Mouse (Mus musculus) T-cell, adult 2 months (primary cell): ENCODE results near the gene Exoc4.

Source experiments
- DNase-seq: peaks from one replicate; pipeline ENCODE4 v3.0.0; 2022; ENCODE audit warnings: low spot score

Gene Exoc4

DNA sequence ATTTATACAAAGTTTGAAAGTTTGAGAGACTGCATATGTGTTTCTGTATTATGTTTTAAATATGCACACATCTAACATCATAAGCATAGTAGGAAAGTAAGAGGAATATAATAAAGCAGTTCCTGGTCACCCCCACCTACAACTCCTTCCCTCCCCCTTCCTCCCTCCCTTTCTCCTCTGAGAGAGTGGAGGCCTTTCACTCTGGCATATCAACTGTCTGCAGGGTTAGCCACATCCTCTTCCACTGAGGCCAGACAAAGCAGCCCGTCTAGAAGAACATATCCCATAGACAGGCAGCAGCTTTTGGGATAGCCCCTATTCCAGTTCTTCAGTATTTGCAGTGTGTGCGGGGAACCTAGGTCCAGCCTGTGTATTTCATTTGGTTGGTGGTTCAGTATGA lies 382.2 kb downstream of the Exoc4 start:
- DNase-seq = no peak

DNA sequence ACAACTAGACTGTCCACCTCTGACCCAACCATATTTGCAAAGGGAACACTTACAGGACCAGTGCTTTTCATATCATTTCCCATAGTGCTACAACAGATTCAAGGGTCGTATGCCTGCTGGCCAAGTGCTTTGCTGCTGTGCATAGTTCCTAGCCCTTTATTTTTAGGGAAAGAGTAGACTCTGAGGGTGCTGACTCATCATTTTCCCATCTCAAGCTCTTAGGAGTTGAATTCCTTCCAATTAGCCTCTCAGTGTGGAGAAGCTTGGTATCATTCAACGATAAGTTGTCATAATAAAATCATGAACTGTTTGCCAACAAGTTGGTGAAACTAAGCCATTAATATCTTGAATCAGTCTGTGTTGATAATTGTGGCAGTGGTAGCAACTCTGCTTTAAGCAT lies 388.3 kb downstream of the Exoc4 start:
- no peak for DNase-seq

DNA sequence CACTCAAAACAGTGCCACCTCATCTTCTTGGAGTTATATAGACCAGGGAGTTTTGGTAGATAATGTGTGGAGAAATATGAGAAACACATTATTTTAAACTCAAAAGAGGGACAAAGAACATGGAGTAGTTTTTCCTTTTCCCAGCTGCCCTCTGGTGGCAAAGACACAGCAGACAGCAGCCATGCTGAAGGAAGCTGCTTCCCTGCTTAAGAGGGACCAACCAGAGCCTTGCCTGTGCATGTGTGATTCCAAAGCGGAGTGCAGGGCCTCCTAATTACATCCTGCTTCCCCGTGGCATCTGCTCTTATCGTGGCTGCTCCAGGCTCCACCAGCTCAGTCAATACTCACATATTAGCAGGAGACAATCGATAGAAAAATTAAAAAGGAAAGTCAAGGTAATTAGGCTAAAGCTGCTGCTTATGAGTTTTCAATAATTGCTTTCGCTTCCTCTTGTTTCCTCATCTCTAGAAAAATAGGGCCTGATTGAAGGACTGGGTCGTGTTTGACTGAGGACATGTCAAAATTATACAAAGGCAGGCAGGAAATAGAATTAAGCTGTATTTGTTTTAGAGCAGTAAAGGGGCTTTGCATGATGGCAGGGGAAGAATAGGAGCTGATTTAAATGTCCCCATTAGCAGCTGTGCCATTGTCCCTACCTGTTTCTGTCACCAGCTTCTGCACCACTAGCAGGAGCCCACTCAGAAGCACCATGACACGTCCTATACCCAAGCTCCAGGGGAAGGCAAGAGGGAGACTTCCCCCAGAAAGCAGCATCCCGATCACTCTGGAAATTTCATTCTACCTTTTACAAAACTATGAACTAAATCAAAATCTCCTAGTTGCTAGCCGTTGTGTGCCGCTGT lies 433.1 kb downstream of the Exoc4 start:
- DNase-seq = no peak

DNA sequence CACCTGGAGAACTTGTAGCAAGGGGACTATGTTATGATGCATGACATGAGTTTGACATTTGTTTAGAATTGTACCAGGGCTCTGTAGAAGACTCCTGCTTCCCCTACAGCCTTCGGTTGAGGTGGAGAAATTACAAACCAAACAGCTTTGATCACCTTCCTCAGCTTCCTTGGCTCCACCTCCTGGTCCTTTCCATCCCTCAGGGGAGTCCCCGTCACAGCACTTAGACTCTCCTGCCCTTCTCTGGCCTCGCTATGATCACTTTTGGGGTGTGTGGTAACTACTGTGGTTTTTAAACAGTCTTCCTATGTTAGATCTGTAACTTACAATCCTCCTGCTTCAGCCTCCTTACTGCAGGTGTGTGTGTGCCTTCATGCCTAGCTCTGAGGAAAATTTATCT lies 434.6 kb downstream of the Exoc4 start:
- no peak for DNase-seq

DNA sequence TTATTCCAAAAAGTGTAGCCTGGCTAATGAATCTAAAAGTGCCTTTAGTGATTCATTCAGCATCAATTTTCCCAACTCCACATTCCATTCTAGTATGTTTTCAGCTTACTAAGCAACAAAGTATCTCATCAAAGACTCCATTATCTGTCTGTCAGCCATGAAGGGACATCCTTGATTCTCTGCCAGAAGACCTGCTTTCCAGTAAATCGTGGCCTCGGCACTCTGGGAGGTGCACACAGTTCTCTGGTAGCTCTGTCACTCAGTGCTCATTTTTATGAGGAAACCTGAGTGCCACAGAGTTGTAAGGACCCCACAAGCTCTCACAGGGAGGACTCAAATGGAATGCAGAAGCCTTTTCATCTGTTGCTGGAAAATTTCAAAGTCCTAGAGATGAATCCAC lies 436.4 kb downstream of the Exoc4 start:
- no peak for DNase-seq

DNA sequence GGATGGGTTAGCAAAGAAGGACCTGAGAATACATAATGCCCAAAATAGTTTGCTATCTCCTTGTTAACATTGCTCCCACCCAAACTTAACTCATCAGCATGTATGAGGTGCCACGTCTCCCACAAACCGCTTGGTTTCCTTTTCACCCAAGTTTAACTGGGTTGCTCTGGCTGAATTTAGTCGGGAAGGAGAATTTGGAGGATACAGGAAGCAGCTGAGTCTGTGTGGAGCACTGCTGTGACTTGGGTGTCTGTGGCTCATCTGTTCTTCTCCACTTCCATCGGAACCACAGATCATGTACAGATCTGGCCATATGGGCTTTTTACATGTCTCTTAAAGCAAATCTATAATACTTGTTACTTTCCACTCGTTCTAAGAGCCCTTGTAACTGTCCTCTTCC lies 441.7 kb downstream of the Exoc4 start:
- no peak for DNase-seq

DNA sequence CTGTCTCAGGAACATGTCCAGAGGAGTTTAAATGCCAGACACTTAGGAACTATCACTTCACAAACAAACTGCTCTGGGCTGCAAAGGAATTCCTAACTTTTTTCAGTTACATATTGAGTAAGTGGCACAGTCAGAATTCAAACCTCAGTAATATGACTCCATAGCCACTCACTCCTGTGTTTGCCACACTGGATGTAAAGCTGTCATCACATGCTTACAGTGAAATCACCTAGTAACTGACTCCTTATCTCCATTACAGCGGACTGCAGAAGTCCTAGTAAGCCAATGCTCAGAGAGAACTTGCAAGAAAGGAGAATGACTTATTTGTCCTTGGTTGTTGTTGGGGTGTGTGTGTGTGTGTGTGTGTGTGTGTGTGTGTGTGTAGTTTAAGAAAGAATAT lies 448.1 kb downstream of the Exoc4 start:
- DNase-seq = no peak

DNA sequence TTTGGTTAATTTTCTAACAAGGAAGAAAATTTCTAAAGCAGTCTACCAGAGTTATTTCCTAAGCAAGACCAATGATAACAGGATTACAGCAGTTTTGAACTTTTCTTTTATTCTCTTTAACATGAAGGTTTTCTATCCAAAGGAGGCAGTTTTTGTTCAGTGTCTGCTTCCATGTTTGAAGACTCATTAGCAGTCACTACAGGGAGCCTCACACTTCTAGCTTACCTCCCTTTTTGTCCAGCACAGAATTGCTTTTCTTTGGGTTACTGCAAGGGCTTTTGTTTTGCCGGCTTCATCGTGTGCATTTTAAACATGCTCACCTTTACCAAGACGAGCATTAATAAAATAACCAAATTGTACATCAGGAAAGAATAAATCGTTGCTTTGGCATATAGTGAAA lies 460.0 kb downstream of the Exoc4 start:
- no peak for DNase-seq

DNA sequence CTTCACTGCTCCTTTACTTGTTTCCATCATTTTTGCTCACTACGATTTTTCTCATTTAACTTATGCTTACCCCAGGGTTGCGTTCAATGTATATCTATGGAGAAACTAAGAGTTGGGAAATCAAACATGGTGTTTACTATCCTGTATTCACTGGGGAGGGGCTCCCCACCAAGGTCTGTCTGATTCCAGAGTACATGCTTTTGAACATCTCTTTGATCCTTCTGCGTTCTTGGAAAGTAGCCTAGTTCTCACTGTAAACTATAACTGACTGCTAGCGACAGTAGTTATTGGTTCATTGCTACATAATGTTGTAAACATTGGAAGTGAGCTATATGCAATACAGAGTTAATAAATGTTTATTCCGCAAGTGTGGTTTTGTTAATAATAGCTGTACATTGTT lies 460.5 kb downstream of the Exoc4 start:
- no peak for DNase-seq

DNA sequence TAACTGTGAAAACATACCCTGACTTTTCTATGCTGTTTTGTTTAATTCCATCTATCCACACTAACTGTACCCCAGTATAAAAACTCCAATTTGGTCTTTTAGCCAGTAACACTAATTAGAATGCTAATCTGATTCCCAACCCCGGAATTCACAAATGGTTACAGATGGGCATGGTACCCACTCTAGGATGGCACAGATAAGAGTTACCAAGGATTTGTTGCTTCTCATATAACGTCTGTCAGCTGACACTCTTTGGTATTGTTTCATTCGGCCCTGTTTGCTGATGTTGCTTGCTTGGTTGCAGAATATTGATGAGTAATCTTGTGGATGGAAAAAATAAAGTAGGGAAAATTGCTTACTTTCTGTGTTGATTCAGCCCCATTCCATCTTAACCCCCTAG lies 462.9 kb downstream of the Exoc4 start:
- DNase-seq = no peak

DNA sequence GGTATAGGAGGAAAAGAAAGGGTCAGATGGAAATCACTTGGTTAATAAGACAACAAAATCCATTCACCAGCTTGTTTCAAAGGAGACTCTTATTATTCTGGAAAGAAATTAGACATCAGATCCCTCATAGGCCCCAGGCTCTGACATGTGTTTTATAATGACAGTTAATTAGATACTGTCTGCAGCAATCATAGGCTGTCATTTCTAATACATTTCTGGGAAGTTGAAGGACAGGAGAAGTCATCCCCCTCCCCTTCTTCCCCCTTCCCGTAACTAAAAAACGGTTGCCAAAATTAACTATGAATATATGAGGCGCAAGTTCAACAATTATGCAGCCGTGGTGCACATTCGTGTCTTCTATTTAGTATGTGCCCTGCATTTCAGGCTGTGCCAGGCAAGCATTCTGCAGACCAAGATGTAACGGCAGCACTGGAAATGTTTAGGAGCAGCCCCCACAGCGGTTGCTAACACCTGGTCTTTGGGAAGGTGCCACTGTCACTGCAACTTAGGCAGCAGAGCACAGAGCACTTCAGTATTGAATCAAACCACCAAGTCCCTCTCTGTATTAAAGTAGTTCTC lies 463.7 kb downstream of the Exoc4 start:
- no peak for DNase-seq

DNA sequence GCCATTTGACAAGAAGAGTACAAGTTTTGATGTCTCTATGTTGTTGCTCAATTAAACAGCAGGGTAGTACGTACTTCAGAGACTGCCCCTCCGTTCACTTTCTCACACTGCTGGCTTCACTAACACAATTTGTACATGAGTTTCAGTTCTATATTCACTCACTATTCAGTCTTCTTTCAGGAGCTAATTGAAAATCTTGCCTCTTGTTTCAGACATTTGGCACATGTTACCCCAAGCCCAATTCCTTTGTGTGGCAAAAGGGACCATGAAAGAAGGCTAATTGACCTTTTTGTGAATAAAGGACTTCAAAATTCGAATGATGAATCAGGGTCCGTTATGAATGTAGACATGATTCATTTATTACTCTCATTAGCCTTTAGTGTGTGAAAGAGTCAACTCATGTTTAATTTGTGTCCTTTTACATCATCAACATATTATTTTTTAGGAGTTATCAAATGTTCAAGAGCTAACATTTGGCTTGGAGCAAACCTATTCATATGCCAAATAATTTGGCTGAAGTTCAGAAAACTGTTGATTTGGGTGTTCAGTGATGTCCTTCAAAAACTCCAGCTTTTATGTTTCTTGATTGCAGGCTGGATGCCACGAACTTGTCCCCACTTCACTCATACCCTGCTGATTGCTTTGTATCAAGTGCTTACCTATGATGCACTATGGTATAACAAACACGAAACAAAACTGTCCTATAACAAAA lies 467.5 kb downstream of the Exoc4 start:
- DNase-seq = no peak

DNA sequence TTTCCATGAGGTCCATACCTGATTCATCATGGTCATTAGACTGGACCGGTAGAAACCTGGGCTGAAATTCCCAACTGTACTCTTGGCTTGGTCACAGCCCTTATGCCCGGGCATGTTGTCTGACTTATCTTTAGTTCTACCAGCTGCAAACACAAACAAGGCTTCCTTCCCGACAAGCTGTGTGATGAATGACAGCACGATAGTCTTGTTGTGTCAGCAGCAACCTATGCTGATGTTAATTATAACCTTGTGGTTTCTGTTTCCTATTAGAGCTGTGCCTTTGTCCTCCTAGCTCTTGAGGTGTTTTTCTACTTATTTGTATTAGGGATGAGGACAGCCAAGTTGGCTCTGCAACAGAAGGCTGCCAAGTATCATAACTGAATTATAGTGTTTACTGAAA lies 472.3 kb downstream of the Exoc4 start:
- no peak for DNase-seq

DNA sequence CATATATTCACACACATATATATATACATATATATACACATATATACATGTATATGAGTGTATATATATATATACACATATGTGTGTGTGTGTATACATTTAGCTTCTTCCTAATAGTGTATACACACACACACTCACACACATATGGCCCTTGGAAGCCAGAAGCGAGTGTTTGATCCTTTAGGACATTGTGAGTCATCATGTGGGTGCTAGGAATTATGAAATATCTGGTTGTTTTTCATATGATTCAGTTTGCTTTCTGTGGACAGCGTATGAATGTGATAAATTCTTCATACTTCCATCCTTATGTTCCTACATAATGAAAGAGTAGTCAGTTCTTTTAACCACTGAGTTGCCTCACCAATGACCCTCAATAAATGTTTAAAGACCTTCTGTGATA lies 473.9 kb downstream of the Exoc4 start:
- no peak for DNase-seq

DNA sequence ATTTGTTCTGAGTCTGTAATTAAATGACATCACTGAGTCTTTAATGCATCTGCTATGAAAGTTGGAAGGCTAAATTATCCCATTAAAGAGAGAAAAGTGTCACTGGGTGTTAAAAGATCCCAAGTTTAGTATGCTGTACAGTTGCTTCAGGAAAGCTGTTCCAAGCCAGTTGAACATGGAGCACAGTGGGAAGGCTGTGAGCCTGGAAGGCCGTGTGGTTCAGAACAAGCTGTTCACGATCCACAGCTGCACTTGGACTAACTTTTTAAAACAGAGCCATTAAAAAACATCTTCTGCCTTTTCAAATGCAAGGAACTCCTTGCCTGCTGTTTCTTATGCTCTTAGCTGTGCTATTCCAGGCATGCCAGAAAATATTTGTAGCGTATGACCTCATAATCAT lies 475.7 kb downstream of the Exoc4 start:
- no peak for DNase-seq

DNA sequence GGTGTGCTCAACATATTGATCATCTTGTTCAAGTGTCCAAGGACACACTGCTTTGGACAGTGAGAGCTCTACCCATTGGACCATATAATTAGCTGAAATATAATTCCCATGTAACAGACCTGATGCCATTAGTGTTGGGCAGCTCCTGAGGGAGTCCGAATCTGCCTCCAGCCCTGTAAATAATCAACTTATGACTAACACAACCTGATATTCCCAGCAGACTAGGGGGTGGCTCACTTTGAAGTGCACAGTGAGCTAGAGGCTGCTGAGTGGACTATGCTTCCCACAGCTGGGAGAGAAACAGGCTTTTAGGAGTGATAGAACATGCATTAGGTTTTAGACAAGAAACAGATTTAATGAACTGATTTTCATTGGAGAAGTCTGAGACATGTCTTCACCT lies 478.4 kb downstream of the Exoc4 start:
- DNase-seq = no peak

DNA sequence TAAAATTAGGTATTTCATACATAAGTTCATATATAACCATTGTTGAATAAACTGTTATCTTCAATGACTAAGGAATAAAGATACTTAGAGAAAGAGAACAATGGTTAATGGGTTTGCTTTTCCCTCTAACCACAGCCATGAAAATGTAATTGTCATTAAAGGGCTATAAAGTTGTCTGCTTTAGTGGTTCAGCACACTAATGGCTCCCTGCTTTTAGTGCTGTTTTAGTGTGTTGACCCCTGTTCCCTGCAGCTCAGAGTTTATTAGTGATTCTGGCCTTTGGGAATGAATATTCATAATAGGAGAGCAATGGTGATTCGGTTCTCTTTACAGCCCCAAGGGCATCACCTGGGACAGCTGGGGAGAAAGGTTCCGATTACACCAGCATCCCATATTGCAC lies 483.3 kb downstream of the Exoc4 start:
- DNase-seq = no peak

DNA sequence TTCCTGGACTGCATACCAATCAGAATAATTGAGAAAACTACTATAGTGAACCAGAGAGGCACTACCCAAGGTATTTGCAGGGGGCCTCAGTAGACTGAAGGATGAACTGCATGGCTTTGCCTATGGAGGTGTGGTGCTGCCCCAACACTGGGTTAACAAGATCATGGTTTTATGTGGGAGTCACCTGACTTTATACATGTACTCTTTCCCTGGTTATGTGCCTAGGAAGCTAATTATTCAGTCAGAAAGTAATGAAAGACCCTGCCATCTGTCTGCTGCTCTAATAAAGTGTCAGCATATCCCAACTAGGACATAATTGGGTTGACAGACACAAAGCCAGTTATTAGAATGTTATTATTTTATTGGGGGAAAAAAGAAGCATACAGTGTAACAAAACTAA lies 484.7 kb downstream of the Exoc4 start:
- DNase-seq = no peak

DNA sequence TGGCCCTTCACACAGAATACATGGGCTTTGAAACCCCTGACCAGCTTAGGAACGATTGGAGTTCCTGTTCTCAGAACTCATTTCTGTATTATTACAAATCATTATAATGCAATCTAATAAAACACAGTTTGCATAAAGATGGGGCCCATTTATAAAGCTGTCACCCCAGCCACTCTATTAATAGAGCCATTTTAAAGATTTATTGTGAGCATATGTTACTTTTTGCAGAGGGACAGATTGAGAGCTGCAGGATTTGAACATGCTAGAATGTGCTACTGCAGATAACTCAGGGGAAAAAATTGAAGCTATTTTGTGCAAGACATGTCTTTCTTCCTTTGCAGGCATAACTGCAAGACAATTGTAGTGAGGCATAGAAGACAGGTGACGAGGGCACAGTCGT lies 485.1 kb downstream of the Exoc4 start:
- no peak for DNase-seq

DNA sequence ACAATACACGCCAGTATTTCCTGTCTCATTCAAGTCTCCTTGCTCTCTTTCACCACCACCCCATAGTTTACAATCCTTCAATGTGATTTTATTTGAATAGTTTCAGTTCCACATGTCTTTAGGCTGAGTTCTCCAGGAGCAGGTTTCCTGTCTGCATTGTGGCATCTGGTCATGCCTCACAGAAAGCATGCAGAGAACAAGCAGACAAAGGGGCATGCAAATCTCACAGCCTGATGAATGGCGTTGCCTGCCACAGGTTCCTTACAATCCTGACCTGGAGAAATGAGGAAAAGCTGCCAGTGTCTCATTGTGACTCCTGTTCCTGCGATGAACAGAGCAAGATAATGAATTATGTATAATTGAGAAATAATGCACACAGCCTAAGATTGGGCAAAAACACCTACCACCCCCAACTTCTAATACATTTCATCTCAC lies 490.0 kb downstream of the Exoc4 start:
- no peak for DNase-seq

DNA sequence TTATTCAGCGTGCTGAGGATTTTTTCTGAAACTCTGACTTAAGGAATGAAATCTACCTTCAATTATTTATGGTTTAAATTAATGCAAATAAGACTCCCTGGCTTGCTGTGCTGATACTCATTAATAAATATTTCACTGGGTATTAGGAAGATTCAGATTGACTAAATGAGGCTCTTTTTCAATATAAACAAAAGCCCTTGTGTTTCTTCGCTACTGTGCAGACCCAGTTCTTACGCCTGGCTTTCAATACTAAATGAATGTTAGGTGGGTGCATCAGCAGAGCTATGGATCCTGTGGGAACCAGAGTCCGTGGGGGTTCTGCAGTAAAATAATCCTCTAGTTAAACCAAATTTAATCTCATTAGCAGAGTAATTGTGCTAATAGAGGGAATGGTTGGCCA lies 490.4 kb downstream of the Exoc4 start:
- DNase-seq = no peak

DNA sequence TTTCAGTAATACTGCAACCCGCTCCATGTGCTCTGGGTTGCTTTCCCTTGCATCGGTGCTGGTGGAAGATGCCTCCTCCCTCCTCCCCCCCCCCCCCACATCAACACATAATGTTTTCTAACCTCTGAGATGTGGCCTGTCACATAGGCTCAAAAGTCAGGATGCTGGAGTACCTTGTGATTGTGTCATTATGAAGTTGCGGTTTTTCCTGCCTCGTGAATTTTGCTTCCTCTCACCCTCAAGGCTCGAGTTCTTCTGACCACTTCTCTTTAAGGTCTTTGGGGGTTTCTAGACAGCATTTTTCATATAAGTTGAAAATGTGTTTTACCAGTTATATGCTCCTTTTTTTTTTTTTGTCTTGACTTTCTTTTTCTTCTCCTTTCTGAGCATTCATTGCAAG lies 507.1 kb downstream of the Exoc4 start:
- DNase-seq = no peak

DNA sequence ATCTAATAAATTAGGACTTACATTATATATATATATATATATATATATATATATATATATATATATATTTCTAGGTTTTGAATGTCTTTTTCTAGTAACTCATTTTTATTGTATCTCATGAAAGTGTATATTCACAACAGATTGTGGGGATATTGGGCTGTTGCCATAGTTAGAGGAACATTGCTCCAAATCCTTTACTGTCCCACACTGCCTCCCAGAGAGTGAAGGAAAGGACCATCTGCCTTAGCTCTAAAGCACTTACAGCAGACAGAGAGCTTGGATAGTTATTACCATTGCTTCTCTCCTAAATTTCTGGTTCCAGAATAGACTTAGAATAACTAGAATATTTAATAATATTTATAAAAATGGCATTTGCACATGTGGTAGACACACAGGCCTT lies 512.7 kb downstream of the Exoc4 start:
- DNase-seq = no peak
